ENCODE assay signal across 24 mouse cellular contexts in genomic region chr16:21465868-21466267, GRCm38 (mm10). TPM values are rescaled to one million over a fixed set of nuclear protein-coding genes. Genes with fewer than 3 reads are reported as not detected.
DNase-seq lines count a peak whose midpoint lies in the region; ATAC-seq and TF ChIP-seq lines count a peak whose summit lies in the region.
"Had no signal": no experiment of that assay in that cellular context is flagged by ENCODE, and none has a peak within 500 bp of the region (broad histone marks: within the 10 kb centered on the region; RNA-seq: fewer than 3 reads in every experiment).

No protein-coding gene starts in this region.

- TF ChIP-seq RAD21 in CH12.LX (IDR thresholded peaks at IDR 0.05; ENCODE audit: low read depth, low read length) = no peak

- dilution Hi-C loops in CH12.LX (cut with MboI; ENCODE audit: extremely low pct_ligation_motif_present, extremely low pct_unique_long_range_greater_than_20kb, low sequenced_read_pairs) = no loop called here

- TF ChIP-seq POLR2A in thymus, adult 2 months (IDR thresholded peaks at IDR 0.05; ENCODE audit: control insufficient read depth, extremely low read depth, insufficient read depth, low read length, poor library complexity) = no peak
- no peak for TF ChIP-seq POLR2A in CH12.LX (IDR thresholded peaks at IDR 0.05; ENCODE audit: low read depth, low read length)

- no peaks in the 10 kb centered on the region for H3K27me3 ChIP-seq in kidney, embryonic 14.5 days (ENCODE audit: control insufficient read depth, insufficient read depth, low read length)
- no peaks in the 10 kb centered on the region for H3K27me3 ChIP-seq in thymus, adult 2 months (ENCODE audit: control insufficient read depth, insufficient read depth, low read length)
- H3K27me3 ChIP-seq in CH12.LX (replicated peaks) = no peaks in the 10 kb centered on the region
- no peaks in the 10 kb centered on the region for H3K27me3 ChIP-seq in liver, embryonic 11.5 days (replicated peaks; ENCODE audit: control insufficient read depth, insufficient read depth, low read length)
- H3K27me3 ChIP-seq: embryonic facial prominence, embryonic 12.5 days; forebrain, embryonic 13.5 days; forebrain, embryonic 15.5 days; Patski had no signal

- H3K79me2 ChIP-seq in CH12.LX (replicated peaks; ENCODE audit: control insufficient read depth, extremely low read depth, insufficient read depth, poor library complexity, severe bottlenecking) = no peaks in the 10 kb centered on the region

- H3K4me2 ChIP-seq in kidney, embryonic 14.5 days (replicated peaks; ENCODE audit: low read depth, low read length) = no peak overlapping the region
- no peak overlapping the region for H3K4me2 ChIP-seq in CH12.LX (ENCODE audit: insufficient read depth, low read depth, poor library complexity, severe bottlenecking)
- H3K4me2 ChIP-seq in liver, embryonic 11.5 days = no peak overlapping the region
- H3K4me2 ChIP-seq: embryonic facial prominence, embryonic 12.5 days; forebrain, embryonic 13.5 days; forebrain, embryonic 15.5 days had no signal

- H3K27ac ChIP-seq in kidney, embryonic 14.5 days (ENCODE audit: low read depth, low read length) = no peak overlapping the region
- H3K27ac ChIP-seq in thymus, adult 2 months (ENCODE audit: control insufficient read depth, insufficient read depth, low read length) = no peak overlapping the region
- H3K27ac ChIP-seq in CH12.LX (ENCODE audit: insufficient read depth, low read depth) = no peak overlapping the region
- no peak overlapping the region for H3K27ac ChIP-seq in liver, embryonic 11.5 days (ENCODE audit: low read depth, low read length)
- H3K27ac ChIP-seq: embryonic facial prominence, embryonic 10.5 days; embryonic facial prominence, embryonic 12.5 days; forebrain, embryonic 13.5 days; forebrain, embryonic 15.5 days had no signal

- 66% methylated on average over 8 of the region's 8 CpGs for WGBS in kidney, embryonic 14.5 days
- WGBS in thymus, adult 2 months = 37% methylated on average over 8 of the region's 8 CpGs
- WGBS in liver, embryonic 11.5 days = 84% methylated on average over 8 of the region's 8 CpGs

- no peaks in the 10 kb centered on the region for H3K4me1 ChIP-seq in kidney, embryonic 14.5 days (ENCODE audit: control insufficient read depth, insufficient read depth, low read length)
- H3K4me1 ChIP-seq in thymus, adult 2 months (replicated peaks; ENCODE audit: control insufficient read depth, insufficient read depth, low read length) = 0 out of 2 replicates have a peak, but pooled peaks cover 3% of the 10 kb centered on the region
- peaks cover 0 to 13% of the 10 kb centered on the region in 2 experiments; a peak in 2 of 4 replicates for H3K4me1 ChIP-seq in CH12.LX (ENCODE audit: control insufficient read depth in 1 of 2, insufficient read depth in 2 of 2)
- no peaks in the 10 kb centered on the region for H3K4me1 ChIP-seq in liver, embryonic 11.5 days (replicated peaks; ENCODE audit: control insufficient read depth, insufficient read depth, low read length)
- H3K4me1 ChIP-seq: embryonic facial prominence, embryonic 10.5 days; embryonic facial prominence, embryonic 12.5 days; forebrain, embryonic 13.5 days; forebrain, embryonic 15.5 days had no signal

- H3K36me3 ChIP-seq in kidney, embryonic 14.5 days (ENCODE audit: control insufficient read depth, insufficient read depth, low read length) = peaks cover 4% of the 10 kb centered on the region; the same call in 1 of the 2 replicates
- H3K36me3 ChIP-seq in thymus, adult 2 months (ENCODE audit: control insufficient read depth, insufficient read depth, low read length) = no peaks in the 10 kb centered on the region
- H3K36me3 ChIP-seq in CH12.LX (replicated peaks in 1 of 2; ENCODE audit: control insufficient read depth in 1 of 2, insufficient read depth in 1 of 2, low read length in 1 of 2) = peaks cover 19 to 58% of the 10 kb centered on the region in 2 experiments
- H3K36me3 ChIP-seq in liver, embryonic 11.5 days (ENCODE audit: control insufficient read depth, insufficient read depth, low read length) = peaks cover 3% of the 10 kb centered on the region; the same call in 1 of the 2 replicates

- H3K9me3 ChIP-seq in kidney, embryonic 14.5 days (ENCODE audit: control insufficient read depth, low read length) = no peaks in the 10 kb centered on the region
- peaks cover 9% of the 10 kb centered on the region for H3K9me3 ChIP-seq in CH12.LX (replicated peaks; ENCODE audit: low read length)
- H3K9me3 ChIP-seq in liver, embryonic 11.5 days (ENCODE audit: control insufficient read depth, low read length) = no peaks in the 10 kb centered on the region
- H3K9me3 ChIP-seq: embryonic facial prominence, embryonic 10.5 days; embryonic facial prominence, embryonic 12.5 days; forebrain, embryonic 13.5 days; forebrain, embryonic 15.5 days; G1E had no signal

- in situ Hi-C loops in CH12.LX (cut with MboI; ENCODE audit: low pct_ligation_motif_present, low pct_unique_long_range_greater_than_20kb, low sequenced_read_pairs) = no loop called here

- ATAC-seq in kidney, embryonic 14.5 days (ENCODE audit: low FRiP score, low TSS enrichment) = no peak
- ATAC-seq in liver, embryonic 11.5 days (replicated peaks; ENCODE audit: low FRiP score) = no peak
- ATAC-seq: activated CD4-positive, CD25-positive, alpha-beta regulatory T cell, adult 4 months; forebrain, embryonic 13.5 days; forebrain, embryonic 15.5 days; forebrain, postnatal 0 days; Patski had no signal

- no peak for TF ChIP-seq CTCF in thymus, adult 2 months (IDR thresholded peaks at IDR 0.05; ENCODE audit: borderline replicate concordance, control insufficient read depth, extremely low read depth, insufficient read depth, low read length, poor library complexity)
- no peak for TF ChIP-seq CTCF in CH12.LX (conservative IDR thresholded peaks at IDR 0.05 in 1 of 2, IDR thresholded peaks at IDR 0.05 in 1 of 2; ENCODE audit: low read depth in 2 of 2, low read length in 2 of 2)

- peak; percentile 11 for DNase-seq in kidney, adult 9 months
- DNase-seq in thymus, adult 2 months = peak; percentile 3
- DNase-seq in thymus, adult 18-20 months = no peak
- peak; percentile 2 for DNase-seq in thymus, postnatal 25 days
- DNase-seq in thymus, postnatal 0 days (ENCODE audit: low spot score) = no peak
- no peak for DNase-seq in CH12.LX (ENCODE audit: extremely low read depth)
- DNase-seq in liver, embryonic 11.5 days (ENCODE audit: low spot score) = no peak
- DNase-seq: adrenal gland, adult 8-10 months; adrenal gland, postnatal 14 days; adrenal gland, postnatal 36 days; cerebellum, adult 11-12 months; cerebellum, adult 2 months; cerebellum, adult 9-10 months; cerebellum, postnatal 10 days; cerebellum, postnatal 25 days; forebrain, postnatal 0 days had no signal

- no peak for TF ChIP-seq EP300 in CH12.LX (IDR thresholded peaks at IDR 0.05; ENCODE audit: low read length)

- no peak overlapping the region for H3K9ac ChIP-seq in kidney, embryonic 14.5 days (ENCODE audit: low read depth, low read length)
- H3K9ac ChIP-seq in CH12.LX (ENCODE audit: insufficient read depth, low read depth) = no peak overlapping the region
- H3K9ac ChIP-seq in liver, embryonic 11.5 days (ENCODE audit: low read depth, low read length) = no peak overlapping the region
- H3K9ac ChIP-seq: embryonic facial prominence, embryonic 12.5 days; forebrain, embryonic 13.5 days; forebrain, embryonic 15.5 days; forebrain, postnatal 0 days had no signal

- H3K4me3 ChIP-seq in kidney, embryonic 14.5 days (ENCODE audit: low read length) = no peak overlapping the region
- no peak overlapping the region for H3K4me3 ChIP-seq in thymus, adult 2 months (ENCODE audit: control insufficient read depth, insufficient read depth, low read length)
- no peak overlapping the region for H3K4me3 ChIP-seq in CH12.LX (replicated peaks in 1 of 3; ENCODE audit: low read depth in 2 of 3, low read length in 2 of 3, poor library complexity in 1 of 3)
- no peak overlapping the region for H3K4me3 ChIP-seq in liver, embryonic 11.5 days (ENCODE audit: low read depth, low read length)
- H3K4me3 ChIP-seq: embryonic facial prominence, embryonic 10.5 days; embryonic facial prominence, embryonic 12.5 days; forebrain, embryonic 13.5 days; forebrain, embryonic 15.5 days had no signal

TF ChIP-seq in CH12.LX, 34 proteins besides CTCF, POLR2A, EP300 and RAD21:
- TF ChIP-seq ETS1 (conservative IDR thresholded peaks at IDR 0.05; ENCODE audit: low read depth, low read length) (peak; percentile 19; the same call in 1 of the 2 replicates), BHLHE40 (IDR thresholded peaks at IDR 0.05; ENCODE audit: low read depth, low read length) (peak; percentile 75), ZC3H11A (IDR thresholded peaks at IDR 0.05; ENCODE audit: low read depth, low read length) (no peak)
TF ChIP-seq in CH12.LX: peak in this region for 2.

RNA-seq across cellular contexts. Expression of gene Vps8, which starts 43.0 kb away (rescaled TPM):
- polyA plus RNA-seq in kidney, embryonic 14.5 days (2014; fragmentation: Nextera tagmentation; extraction: Ambion mirVana) = 6.1 and 14.2 TPM in 2 replicates
- 15.3 and 15.9 TPM in 2 replicates for polyA plus RNA-seq in thymus, adult 2 months (2012; rRNA removed)
- polyA plus RNA-seq in thymus, postnatal 0 days (2015; fragmentation: Nextera tagmentation; extraction: Ambion mirVana) = 8.0 and 8.1 TPM in 2 replicates
- total RNA-seq in CH12.LX (2012; rRNA removed) = 13.3 and 15.9 TPM in 2 replicates
- 11.9 and 13.6 TPM in 2 replicates for total RNA-seq in CH12.LX (2014; rRNA removed)
- 11.9 and 17.6 TPM in 2 replicates for polyA plus RNA-seq in CH12.LX (2012; ENCODE audit: insufficient read length, low read depth)
- polyA plus RNA-seq in liver, embryonic 11.5 days (2014; fragmentation: Nextera tagmentation; extraction: Ambion mirVana) = 13.0 and 15.9 TPM in 2 replicates

Comparison
In these comparisons a context has a peak if more than half of its experiments do, and no peak if none do; other contexts are left out.
1. DNase-seq: peak in kidney, adult 9 months (single experiment), thymus, adult 2 months (single experiment) and thymus, postnatal 25 days (single experiment); none in thymus, adult 18-20 months (0 of 2), thymus, postnatal 0 days (single experiment), CH12.LX (single experiment) and liver, embryonic 11.5 days (single experiment).